Mouse (Mus musculus) midbrain, embryonic 13.5 days (tissue): Measurements from ENCODE around the gene Trappc10. TPM values are rescaled to one million over a fixed set of nuclear protein-coding genes. Genes with fewer than 3 reads are reported as not detected.

Experiments used
- ATAC-seq: fragments of 200-750 bp; cut with Nextera tagmentation; 2 replicates; pipeline ENCODE4 v1.8.0; 2017; ENCODE audit warnings: mild to moderate bottlenecking, moderate TSS enrichment, moderate library complexity
- H3K27ac ChIP-seq: fragments of 300-500 bp; sonication (generic); 2 replicates; pipeline ENCODE4 v1.5.1; 2015; ENCODE audit warnings: inconsistent platforms, mild to moderate bottlenecking, moderate library complexity
- H3K27me3 ChIP-seq: fragments of 300-500 bp; sonication (generic); 2 replicates; pipeline ENCODE4 v1.6.1; 2015; ENCODE audit warnings: mild to moderate bottlenecking, inconsistent platforms
- H3K36me3 ChIP-seq: fragments of 300-500 bp; sonication (generic); 2 replicates; pipeline ENCODE4 v1.6.1; 2015; ENCODE audit warnings: mild to moderate bottlenecking, inconsistent platforms
- H3K4me1 ChIP-seq: fragments of 300-500 bp; sonication (generic); replicated peaks from 2 replicates; pipeline ENCODE4 v1.6.1; 2015; ENCODE audit warnings: inconsistent platforms
- H3K4me2 ChIP-seq: fragments of 300-500 bp; sonication (generic); replicated peaks from 2 replicates; pipeline ENCODE4 v1.6.1; 2015; ENCODE audit warnings: moderate library complexity, mild to moderate bottlenecking, inconsistent platforms
- H3K4me3 ChIP-seq: fragments of 300-500 bp; sonication (generic); replicated peaks from 2 replicates; pipeline ENCODE4 v1.5.1; 2015; ENCODE audit warnings: mild to moderate bottlenecking, inconsistent platforms
- H3K9ac ChIP-seq: fragments of 300-500 bp; sonication (generic); replicated peaks from 2 replicates; pipeline ENCODE4 v1.6.1; 2015; ENCODE audit warnings: mild to moderate bottlenecking, inconsistent platforms
- H3K9me3 ChIP-seq: fragments of 300-500 bp; sonication (generic); 2 replicates; pipeline ENCODE4 v1.6.1; 2016; ENCODE audit warnings: mild to moderate bottlenecking, inconsistent platforms
- WGBS: fragments of 180-500 bp; shearing (Covaris S2); methylation state at CpG from one replicate; pipeline ENCODE4 v1.1.7; 2015; 5-methylcytosine and 5-hydroxymethylcytosine counted together
- polyA plus RNA-seq: library from polyadenylated mRNA; unstranded; fragments of >200 nt; fragmentation: Nextera tagmentation; extraction: Ambion mirVana; gene quantifications from 2 replicates; pipeline ENCODE4 v1.2.1, GENCODE M21; 2015

Gene Trappc10
- polyA plus RNA-seq, 1 experiment from 2014 or later = 26.7 TPM

GRCm38 (mm10) chr10:78185381-78185725 lies 59.1 kb downstream of the Trappc10 start:
- no peaks in the 10 kb centered on the region for H3K9me3 ChIP-seq
- peak overlapping the region; percentile 74; the same call in 1 of the 2 replicates for H3K27ac ChIP-seq
- H3K4me1 ChIP-seq = peaks cover 18% of the 10 kb centered on the region
- peaks cover 64% of the 10 kb centered on the region for H3K36me3 ChIP-seq
- WGBS = 25% methylated on average over 9 of the region's 9 CpGs
- peak overlapping the region; percentile 82 for H3K4me3 ChIP-seq
- H3K9ac ChIP-seq = peak overlapping the region; percentile 1; the same call in 1 of the 2 replicates
- H3K4me2 ChIP-seq = peak overlapping the region; percentile 97
- no peaks in the 10 kb centered on the region for H3K27me3 ChIP-seq
- ATAC-seq = peak; percentile 67

GRCm38 (mm10) chr10:78184531-78185380 lies 59.7 kb downstream of the Trappc10 start, which contains the start of gene Pwp2:
Gene Pwp2, minus strand, starts transcription at chr10:78185149.
- H3K4me3 ChIP-seq = peak within 1 kb of the TSS; percentile 82
- no peaks in the 10 kb centered on the region for H3K27me3 ChIP-seq
- 2% methylated on average over 47 of the region's 47 CpGs for WGBS
- peak within 1 kb of the TSS; percentile 74; the same call in 1 of the 2 replicates for H3K27ac ChIP-seq
- peaks cover 18% of the 10 kb centered on the region for H3K4me1 ChIP-seq
- no peaks in the 10 kb centered on the region for H3K9me3 ChIP-seq
- H3K36me3 ChIP-seq = peaks cover 64% of the 10 kb centered on the region
- peak within 1 kb of the TSS; percentile 71 for H3K9ac ChIP-seq
- ATAC-seq = peak; percentile 97
- peak within 1 kb of the TSS; percentile 97 for H3K4me2 ChIP-seq

GRCm38 (mm10) chr10:78183577-78183976 lies 60.9 kb downstream of the Trappc10 start:
- Histone ChIP-seq H3K27me3 (no peaks in the 10 kb centered on the region), H3K27ac (no peak overlapping the region), H3K36me3 (peaks cover 64% of the 10 kb centered on the region), H3K9me3 (no peaks in the 10 kb centered on the region), H3K4me2 (peak overlapping the region; percentile 97), H3K4me3 (no peak overlapping the region), H3K4me1 (peaks cover 18% of the 10 kb centered on the region), H3K9ac (no peak overlapping the region)
- WGBS = 90% methylated on average over 3 of the region's 3 CpGs
- ATAC-seq = no peak

- Histone ChIP-seq H3K4me1 (peaks cover 18% of the 10 kb centered on the region), H3K27ac (no peak overlapping the region), H3K4me2 (no peak overlapping the region), H3K36me3 (peaks cover 64% of the 10 kb centered on the region), H3K9me3 (no peaks in the 10 kb centered on the region), H3K27me3 (no peaks in the 10 kb centered on the region), H3K9ac (no peak overlapping the region), H3K4me3 (no peak overlapping the region)
- WGBS = 94% methylated on average over 17 of the region's 17 CpGs
- no peak for ATAC-seq
Observed at GRCm38 (mm10) chr10:78182321-78182720, 62.1 kb downstream of the Trappc10 start.

- Histone ChIP-seq H3K9me3 (no peaks in the 10 kb centered on the region), H3K27me3 (no peaks in the 10 kb centered on the region), H3K27ac (no peak overlapping the region), H3K36me3 (peaks cover 87% of the 10 kb centered on the region), H3K9ac (no peak overlapping the region), H3K4me2 (no peak overlapping the region), H3K4me3 (no peak overlapping the region), H3K4me1 (peaks cover 8% of the 10 kb centered on the region; the same call in 1 of the 2 replicates)
- 96% methylated on average over 5 of the region's 5 CpGs for WGBS
- ATAC-seq = no peak
Observed at GRCm38 (mm10) chr10:78174474-78174873, 70.0 kb downstream of the Trappc10 start.

- H3K4me1 ChIP-seq = peaks cover 28% of the 10 kb centered on the region
- no peak overlapping the region for H3K27ac ChIP-seq
- H3K36me3 ChIP-seq = peaks cover 71% of the 10 kb centered on the region
- H3K9ac ChIP-seq = no peak overlapping the region
- H3K9me3 ChIP-seq = no peaks in the 10 kb centered on the region
- no peaks in the 10 kb centered on the region for H3K27me3 ChIP-seq
- no peak for ATAC-seq
- no peak overlapping the region for H3K4me2 ChIP-seq
- no peak overlapping the region for H3K4me3 ChIP-seq
- 94% methylated on average over 9 of the region's 9 CpGs for WGBS
Observed at GRCm38 (mm10) chr10:78171581-78171980, 72.9 kb downstream of the Trappc10 start.

GRCm38 (mm10) chr10:78171057-78171456 lies 73.4 kb downstream of the Trappc10 start:
- Histone ChIP-seq H3K9me3 (no peaks in the 10 kb centered on the region), H3K27me3 (no peaks in the 10 kb centered on the region), H3K4me3 (no peak overlapping the region), H3K4me2 (no peak overlapping the region), H3K9ac (no peak overlapping the region), H3K27ac (no peak overlapping the region), H3K4me1 (peaks cover 28% of the 10 kb centered on the region), H3K36me3 (peaks cover 71% of the 10 kb centered on the region)
- 93% methylated on average over 7 of the region's 7 CpGs for WGBS
- no peak for ATAC-seq

- Histone ChIP-seq H3K9me3 (no peaks in the 10 kb centered on the region), H3K4me3 (peak overlapping the region; percentile 80), H3K4me1 (peaks cover 28% of the 10 kb centered on the region), H3K27ac (peak overlapping the region; percentile 64), H3K4me2 (peak overlapping the region; percentile 90), H3K27me3 (no peaks in the 10 kb centered on the region), H3K9ac (peak overlapping the region; percentile 58), H3K36me3 (peaks cover 71% of the 10 kb centered on the region)
- WGBS = 65% methylated on average over 2 of the region's 2 CpGs
- peak; percentile 7 for ATAC-seq
Observed at GRCm38 (mm10) chr10:78170445-78170844, 74.0 kb downstream of the Trappc10 start.

- WGBS = 2% methylated on average over 50 of the region's 50 CpGs
- Histone ChIP-seq H3K9ac (peak within 1 kb of the TSS; percentile 91), H3K27ac (peak within 1 kb of the TSS; percentile 72), H3K4me2 (peak within 1 kb of the TSS; percentile 90), H3K36me3 (peaks cover 71% of the 10 kb centered on the region), H3K27me3 (no peaks in the 10 kb centered on the region), H3K4me1 (peaks cover 28% of the 10 kb centered on the region), H3K9me3 (no peaks in the 10 kb centered on the region), H3K4me3 (peak within 1 kb of the TSS; percentile 80)
- peak; percentile 96 for ATAC-seq
Observed at GRCm38 (mm10) chr10:78169281-78170042, 75.0 kb downstream of the Trappc10 start, which contains the start of gene D10Jhu81e. Gene D10Jhu81e, minus strand, starts transcription at chr10:78169782.

GRCm38 (mm10) chr10:78168792-78169191 lies 75.6 kb downstream of the Trappc10 start:
- no peaks in the 10 kb centered on the region for H3K27me3 ChIP-seq
- no peak overlapping the region for H3K27ac ChIP-seq
- H3K4me1 ChIP-seq = peaks cover 28% of the 10 kb centered on the region
- peak overlapping the region; percentile 91 for H3K9ac ChIP-seq
- no peaks in the 10 kb centered on the region for H3K9me3 ChIP-seq
- peak overlapping the region; percentile 80 for H3K4me3 ChIP-seq
- 91% methylated on average over 11 of the region's 11 CpGs for WGBS
- H3K36me3 ChIP-seq = peaks cover 65% of the 10 kb centered on the region
- no peak for ATAC-seq
- peak overlapping the region; percentile 90 for H3K4me2 ChIP-seq

- no peak overlapping the region for H3K9ac ChIP-seq
- H3K4me2 ChIP-seq = no peak overlapping the region
- no peaks in the 10 kb centered on the region for H3K27me3 ChIP-seq
- H3K9me3 ChIP-seq = no peaks in the 10 kb centered on the region
- peaks cover 28% of the 10 kb centered on the region for H3K4me1 ChIP-seq
- peaks cover 65% of the 10 kb centered on the region for H3K36me3 ChIP-seq
- ATAC-seq = no peak
- H3K27ac ChIP-seq = no peak overlapping the region
- H3K4me3 ChIP-seq = no peak overlapping the region
Observed at GRCm38 (mm10) chr10:78167775-78168174, 76.7 kb downstream of the Trappc10 start.

- 91% methylated on average over 7 of the region's 7 CpGs for WGBS
- H3K4me2 ChIP-seq = no peak overlapping the region
Observed at GRCm38 (mm10) chr10:78167333-78167732, 77.1 kb downstream of the Trappc10 start.

More at GRCm38 (mm10) chr10:78167333-78167732, 77.1 kb downstream of the Trappc10 start:
- Histone ChIP-seq H3K9ac (no peak overlapping the region), H3K9me3 (no peaks in the 10 kb centered on the region), H3K36me3 (peaks cover 65% of the 10 kb centered on the region), H3K4me3 (no peak overlapping the region), H3K27me3 (no peaks in the 10 kb centered on the region), H3K4me1 (peaks cover 28% of the 10 kb centered on the region), H3K27ac (no peak overlapping the region)
- ATAC-seq = no peak
